Mouse (Mus musculus): ENCODE data around the gene Vps26a. TPM values are rescaled to one million over a fixed set of nuclear protein-coding genes. Genes with fewer than 3 reads are reported as not detected.
A peak's percentile ranks its signal among the peaks of the same experiment; 100 is the strongest.

The Vps26a gene
- 57.5 and 63.4 TPM in 2 replicates for polyA plus RNA-seq (2014; fragmentation: Nextera tagmentation; extraction: Ambion mirVana)

DNA sequence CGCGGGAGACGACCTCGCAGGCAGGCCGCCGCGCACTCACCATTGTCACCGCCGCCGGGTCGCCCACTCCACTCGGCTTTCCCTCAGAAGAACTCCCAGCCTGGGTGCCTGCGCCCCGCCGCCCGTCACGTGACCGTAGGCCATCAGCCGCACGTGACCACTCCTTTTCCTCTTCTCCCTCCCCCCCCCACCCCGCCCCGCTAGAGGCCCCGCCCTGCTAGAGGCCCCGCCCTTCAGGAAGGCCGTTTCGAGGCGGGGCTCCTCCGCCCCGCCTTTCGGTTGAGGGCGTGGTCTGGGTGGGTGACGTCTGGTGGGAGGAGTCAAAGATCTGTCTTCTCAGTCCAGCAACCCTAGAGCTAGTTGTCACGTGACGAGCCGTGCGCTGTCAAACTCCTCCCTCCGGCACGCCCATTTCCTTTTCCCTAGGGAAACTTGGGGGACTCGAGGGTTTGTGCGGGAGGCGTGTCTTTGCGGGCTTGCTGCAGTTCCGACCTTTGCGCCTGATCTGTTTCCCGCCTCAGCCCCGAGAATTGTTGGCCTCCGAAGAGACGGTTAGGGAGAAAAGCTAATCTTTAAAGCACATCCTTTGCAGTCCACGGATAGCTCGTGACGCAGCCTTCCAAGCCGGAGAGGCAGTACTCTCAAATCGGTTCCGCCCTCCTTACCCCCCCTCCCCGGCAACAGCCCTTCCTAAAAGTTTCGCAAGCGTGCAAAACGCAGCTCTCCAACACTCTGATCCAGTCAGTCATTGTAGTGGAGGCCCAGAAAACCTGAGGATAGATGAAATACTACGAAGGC is at the start of gene Vps26a:
Gene Vps26a (minus strand): TSS at position 188 of the 798 bp plus-strand sequence.
- H3K27ac ChIP-seq (ENCODE audit: low read depth, low read length) = peak within 1 kb of the TSS; percentile 84
- no peaks in the 10 kb centered on the region for H3K27me3 ChIP-seq (ENCODE audit: control insufficient read depth, insufficient read depth, low read length)
- WGBS = under 1% methylated on average over 55 of the region's 59 CpGs
- ATAC-seq (ENCODE audit: low read depth) = peak; percentile 89
- peak within 1 kb of the TSS; percentile 77 for H3K4me2 ChIP-seq (ENCODE audit: low read depth, low read length)
- H3K9me3 ChIP-seq (ENCODE audit: control insufficient read depth, low read length) = no peaks in the 10 kb centered on the region
- no peaks in the 10 kb centered on the region for H3K36me3 ChIP-seq (ENCODE audit: control insufficient read depth, insufficient read depth, low read length)
- peaks cover 5% of the 10 kb centered on the region; the same call in 1 of the 2 replicates for H3K4me1 ChIP-seq (ENCODE audit: control insufficient read depth, insufficient read depth, low read length)
- H3K9ac ChIP-seq (replicated peaks; ENCODE audit: low read depth, low read length) = peak within 1 kb of the TSS; percentile 85
- peak within 1 kb of the TSS; percentile 85 for H3K4me3 ChIP-seq (ENCODE audit: low read depth, low read length)

DNA sequence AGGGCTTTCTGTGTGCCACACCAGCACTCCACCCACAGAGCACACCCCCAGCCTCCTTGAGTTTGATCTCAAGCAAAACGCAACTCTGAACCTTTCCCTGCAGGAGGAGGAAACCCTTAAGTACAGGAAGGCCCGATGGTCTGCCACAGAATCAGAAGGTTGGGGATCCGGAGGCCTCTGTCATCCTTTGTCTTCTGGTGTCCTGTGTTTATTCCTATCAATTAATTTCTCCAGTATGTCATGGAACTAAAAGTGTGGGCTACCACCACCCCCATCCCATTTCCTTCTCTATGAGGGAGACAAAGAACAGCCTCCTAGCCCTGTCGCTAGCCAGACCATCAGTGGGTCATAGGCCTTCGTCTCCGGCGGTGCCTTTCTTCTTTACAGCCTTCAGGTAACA is 47.9 kb upstream of the Vps26a start:
- Histone ChIP-seq H3K9ac (replicated peaks; ENCODE audit: low read depth, low read length) (no peak overlapping the region), H3K36me3 (ENCODE audit: control insufficient read depth, insufficient read depth, low read length) (no peaks in the 10 kb centered on the region), H3K27ac (ENCODE audit: low read depth, low read length) (no peak overlapping the region), H3K9me3 (ENCODE audit: control insufficient read depth, low read length) (no peaks in the 10 kb centered on the region), H3K4me3 (ENCODE audit: low read depth, low read length) (no peak overlapping the region), H3K4me2 (ENCODE audit: low read depth, low read length) (no peak overlapping the region), H3K27me3 (ENCODE audit: control insufficient read depth, insufficient read depth, low read length) (no peaks in the 10 kb centered on the region), H3K4me1 (ENCODE audit: control insufficient read depth, insufficient read depth, low read length) (no peaks in the 10 kb centered on the region)
- ATAC-seq (ENCODE audit: low read depth) = no peak
- WGBS = 83% methylated on average over 7 of the region's 7 CpGs

- Histone ChIP-seq H3K27me3 (ENCODE audit: control insufficient read depth, insufficient read depth, low read length) (no peaks in the 10 kb centered on the region), H3K9ac (replicated peaks; ENCODE audit: low read depth, low read length) (no peak overlapping the region), H3K36me3 (ENCODE audit: control insufficient read depth, insufficient read depth, low read length) (no peaks in the 10 kb centered on the region), H3K4me3 (ENCODE audit: low read depth, low read length) (no peak overlapping the region), H3K4me2 (ENCODE audit: low read depth, low read length) (no peak overlapping the region), H3K9me3 (ENCODE audit: control insufficient read depth, low read length) (no peaks in the 10 kb centered on the region), H3K27ac (ENCODE audit: low read depth, low read length) (no peak overlapping the region), H3K4me1 (ENCODE audit: control insufficient read depth, insufficient read depth, low read length) (no peaks in the 10 kb centered on the region)
- WGBS = 50% methylated on average over 2 of the region's 2 CpGs
- no peak for ATAC-seq (ENCODE audit: low read depth)
These were observed 46.2 kb upstream of the Vps26a start for GRCm38 (mm10) chr10:62532832-62533231.

DNA sequence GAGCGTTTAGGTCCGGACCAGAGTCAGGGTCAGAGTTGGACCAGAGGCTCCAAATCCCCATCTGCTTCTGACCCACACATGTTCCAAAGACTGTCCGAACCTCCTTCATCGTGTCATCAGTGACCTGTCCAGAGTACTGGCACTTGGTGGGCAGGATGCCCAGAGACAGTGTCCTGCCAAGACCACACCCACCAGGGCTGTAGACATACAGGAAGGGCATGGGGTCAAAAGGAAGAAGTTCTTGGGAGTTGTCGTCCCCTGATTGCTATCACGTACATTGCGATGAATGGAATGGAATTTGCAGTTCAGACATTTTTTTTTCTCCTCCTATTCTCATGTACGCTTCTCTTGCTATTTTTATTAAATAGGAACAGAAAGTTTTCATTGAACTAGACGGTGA is 43.6 kb upstream of the Vps26a start:
- Histone ChIP-seq H3K9ac (replicated peaks; ENCODE audit: low read depth, low read length) (no peak overlapping the region), H3K4me1 (ENCODE audit: control insufficient read depth, insufficient read depth, low read length) (no peaks in the 10 kb centered on the region), H3K36me3 (ENCODE audit: control insufficient read depth, insufficient read depth, low read length) (no peaks in the 10 kb centered on the region), H3K4me3 (ENCODE audit: low read depth, low read length) (no peak overlapping the region), H3K9me3 (ENCODE audit: control insufficient read depth, low read length) (no peaks in the 10 kb centered on the region), H3K4me2 (ENCODE audit: low read depth, low read length) (no peak overlapping the region), H3K27me3 (ENCODE audit: control insufficient read depth, insufficient read depth, low read length) (no peaks in the 10 kb centered on the region), H3K27ac (ENCODE audit: low read depth, low read length) (no peak overlapping the region)
- WGBS = 92% methylated on average over 9 of the region's 9 CpGs
- ATAC-seq (ENCODE audit: low read depth) = no peak

- Histone ChIP-seq H3K9me3 (ENCODE audit: control insufficient read depth, low read length) (no peaks in the 10 kb centered on the region), H3K4me1 (ENCODE audit: control insufficient read depth, insufficient read depth, low read length) (no peaks in the 10 kb centered on the region), H3K4me2 (ENCODE audit: low read depth, low read length) (no peak within 1 kb of the TSS), H3K36me3 (ENCODE audit: control insufficient read depth, insufficient read depth, low read length) (no peaks in the 10 kb centered on the region), H3K9ac (replicated peaks; ENCODE audit: low read depth, low read length) (no peak within 1 kb of the TSS), H3K4me3 (ENCODE audit: low read depth, low read length) (no peak within 1 kb of the TSS), H3K27ac (ENCODE audit: low read depth, low read length) (no peak within 1 kb of the TSS), H3K27me3 (ENCODE audit: control insufficient read depth, insufficient read depth, low read length) (no peaks in the 10 kb centered on the region)
- ATAC-seq (ENCODE audit: low read depth) = no peak
- 86% methylated on average over 14 of the region's 14 CpGs for WGBS
These were observed 40.7 kb upstream of the Vps26a start, which contains the start of gene Srgn for GRCm38 (mm10) chr10:62527351-62527750. Gene Srgn, minus strand, starts transcription at chr10:62527451.

GRCm38 (mm10) chr10:62522346-62522950 is 35.8 kb upstream of the Vps26a start:
- Histone ChIP-seq H3K4me3 (ENCODE audit: low read depth, low read length) (no peak overlapping the region), H3K4me2 (ENCODE audit: low read depth, low read length) (no peak overlapping the region), H3K27me3 (ENCODE audit: control insufficient read depth, insufficient read depth, low read length) (no peaks in the 10 kb centered on the region), H3K9ac (replicated peaks; ENCODE audit: low read depth, low read length) (no peak overlapping the region), H3K27ac (ENCODE audit: low read depth, low read length) (no peak overlapping the region), H3K36me3 (ENCODE audit: control insufficient read depth, insufficient read depth, low read length) (no peaks in the 10 kb centered on the region), H3K9me3 (ENCODE audit: control insufficient read depth, low read length) (no peaks in the 10 kb centered on the region), H3K4me1 (ENCODE audit: control insufficient read depth, insufficient read depth, low read length) (no peaks in the 10 kb centered on the region)
- WGBS = 76% methylated on average over 7 of the region's 7 CpGs
- no peak for ATAC-seq (ENCODE audit: low read depth)

GRCm38 (mm10) chr10:62521763-62522162 is 35.2 kb upstream of the Vps26a start:
- Histone ChIP-seq H3K27me3 (ENCODE audit: control insufficient read depth, insufficient read depth, low read length) (no peaks in the 10 kb centered on the region), H3K4me3 (ENCODE audit: low read depth, low read length) (no peak overlapping the region), H3K4me1 (ENCODE audit: control insufficient read depth, insufficient read depth, low read length) (no peaks in the 10 kb centered on the region), H3K27ac (ENCODE audit: low read depth, low read length) (no peak overlapping the region), H3K36me3 (ENCODE audit: control insufficient read depth, insufficient read depth, low read length) (no peaks in the 10 kb centered on the region), H3K9ac (replicated peaks; ENCODE audit: low read depth, low read length) (no peak overlapping the region), H3K4me2 (ENCODE audit: low read depth, low read length) (no peak overlapping the region), H3K9me3 (ENCODE audit: control insufficient read depth, low read length) (no peaks in the 10 kb centered on the region)
- 77% methylated on average over 4 of the region's 4 CpGs for WGBS
- ATAC-seq (ENCODE audit: low read depth) = no peak

DNA sequence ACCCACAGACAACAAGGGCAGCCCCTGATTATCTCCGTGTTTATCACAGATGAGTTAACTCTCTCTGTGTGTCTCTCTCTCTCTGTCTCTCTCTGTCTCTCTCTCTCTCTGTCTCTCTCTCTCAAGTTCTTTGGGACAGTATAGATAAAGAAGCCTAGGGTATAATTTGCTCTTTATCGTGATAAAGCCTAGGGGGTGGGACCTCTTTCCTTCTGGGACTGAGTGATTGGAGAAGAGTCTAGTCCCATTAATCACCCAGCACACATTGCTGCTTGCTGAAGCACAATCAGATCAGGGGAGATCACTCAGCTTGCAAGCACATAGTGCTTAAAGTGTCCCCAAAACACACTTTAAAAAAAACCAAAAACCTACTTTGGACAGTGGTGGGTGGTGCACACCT is 34.3 kb upstream of the Vps26a start:
- Histone ChIP-seq H3K36me3 (ENCODE audit: control insufficient read depth, insufficient read depth, low read length) (no peaks in the 10 kb centered on the region), H3K4me3 (ENCODE audit: low read depth, low read length) (no peak overlapping the region), H3K4me2 (ENCODE audit: low read depth, low read length) (no peak overlapping the region), H3K4me1 (ENCODE audit: control insufficient read depth, insufficient read depth, low read length) (no peaks in the 10 kb centered on the region), H3K27ac (ENCODE audit: low read depth, low read length) (no peak overlapping the region), H3K27me3 (ENCODE audit: control insufficient read depth, insufficient read depth, low read length) (no peaks in the 10 kb centered on the region), H3K9me3 (ENCODE audit: control insufficient read depth, low read length) (no peaks in the 10 kb centered on the region), H3K9ac (replicated peaks; ENCODE audit: low read depth, low read length) (no peak overlapping the region)
- ATAC-seq (ENCODE audit: low read depth) = no peak
- 74% methylated on average over 2 of the region's 2 CpGs for WGBS

- whole genome bisulfite sequencing = 87% methylated on average over 6 of the region's 6 CpGs
- H3K4me3 ChIP-seq (ENCODE audit: low read depth, low read length) = no peak overlapping the region
- H3K27ac ChIP-seq (ENCODE audit: low read depth, low read length) = no peak overlapping the region
- no peaks in the 10 kb centered on the region for H3K36me3 ChIP-seq (ENCODE audit: control insufficient read depth, insufficient read depth, low read length)
- H3K27me3 ChIP-seq (ENCODE audit: control insufficient read depth, insufficient read depth, low read length) = no peaks in the 10 kb centered on the region
- H3K9ac ChIP-seq (replicated peaks; ENCODE audit: low read depth, low read length) = no peak overlapping the region
- H3K4me2 ChIP-seq (ENCODE audit: low read depth, low read length) = no peak overlapping the region
- no peak for ATAC-seq (ENCODE audit: low read depth)
- no peaks in the 10 kb centered on the region for H3K4me1 ChIP-seq (ENCODE audit: control insufficient read depth, insufficient read depth, low read length)
- no peaks in the 10 kb centered on the region for H3K9me3 ChIP-seq (ENCODE audit: control insufficient read depth, low read length)
These were observed 30.9 kb upstream of the Vps26a start for GRCm38 (mm10) chr10:62517511-62517910.
